Mouse (Mus musculus): ENCODE data around the gene Acvr1b. TPM values are rescaled to one million over a fixed set of nuclear protein-coding genes. Genes with fewer than 3 reads are reported as not detected.

The Acvr1b gene
- polyA plus RNA-seq, 1 experiment from 2014 or later: 8.9 TPM

DNA sequence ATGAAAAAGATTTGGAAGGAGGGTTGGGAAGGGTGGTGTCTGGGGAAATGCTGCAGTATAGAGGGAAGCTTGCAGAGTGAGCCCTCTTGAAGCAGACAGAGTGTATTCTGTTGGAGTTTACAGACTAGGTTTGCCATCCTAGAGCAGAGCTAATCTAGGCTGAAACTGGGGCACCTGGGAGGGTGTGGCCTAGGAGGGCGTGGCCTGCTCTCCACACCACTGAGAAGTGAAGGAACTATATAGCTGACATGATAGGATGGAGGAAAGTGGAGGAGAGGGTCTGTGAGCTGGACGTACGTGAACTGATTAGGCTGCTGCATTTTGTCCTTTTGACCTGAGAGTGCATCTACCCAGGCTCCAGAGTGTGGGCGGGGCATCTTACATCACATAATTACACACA lies 29.8 kb downstream of the Acvr1b start:
- H3K4me2 ChIP-seq: no peak overlapping the region
- no peaks in the 10 kb centered on the region for H3K4me1 ChIP-seq (ENCODE audit: control insufficient read depth, insufficient read depth, low read length)
- 68% methylated on average over 4 of the region's 4 CpGs for WGBS (ENCODE audit: insufficient replicate concordance)
- no peak overlapping the region for H3K9ac ChIP-seq (ENCODE audit: low read depth, low read length)
- no peak overlapping the region for H3K27ac ChIP-seq (ENCODE audit: low read depth, low read length)
- H3K9me3 ChIP-seq (replicated peaks; ENCODE audit: control insufficient read depth, low read length): no peaks in the 10 kb centered on the region
- peaks cover 43% of the 10 kb centered on the region for H3K36me3 ChIP-seq (ENCODE audit: control insufficient read depth, insufficient read depth, low read length)
- ATAC-seq (replicated peaks; ENCODE audit: insufficient number of reproducible peaks, low FRiP score, low TSS enrichment): no peak
- H3K27me3 ChIP-seq (ENCODE audit: control insufficient read depth, insufficient read depth, low read length): no peaks in the 10 kb centered on the region
- no peak overlapping the region for H3K4me3 ChIP-seq (ENCODE audit: low read depth, low read length)

DNA sequence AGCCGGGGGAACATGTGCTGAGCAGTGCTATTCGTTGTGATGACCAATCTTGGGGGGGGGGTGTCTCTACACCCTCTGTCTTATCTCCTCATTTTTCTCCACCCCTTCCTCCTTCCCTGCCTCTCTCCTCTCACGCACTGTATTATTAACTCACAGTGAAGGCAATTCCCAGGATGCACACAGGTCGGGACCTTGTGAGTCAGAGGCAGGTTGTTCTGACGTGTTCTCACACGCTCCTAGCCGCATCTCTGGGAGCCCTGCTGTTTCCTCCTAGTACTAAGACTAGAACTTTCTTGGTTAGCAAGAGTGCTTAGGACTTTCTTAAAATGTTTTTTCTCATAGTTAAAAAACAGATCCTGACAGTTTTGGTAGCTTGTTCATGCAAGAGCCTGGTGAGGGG lies 30.9 kb downstream of the Acvr1b start:
- 82% methylated on average over 7 of the region's 7 CpGs for WGBS (ENCODE audit: insufficient replicate concordance)
- H3K27ac ChIP-seq (ENCODE audit: low read depth, low read length): no peak overlapping the region
- no peaks in the 10 kb centered on the region for H3K4me1 ChIP-seq (ENCODE audit: control insufficient read depth, insufficient read depth, low read length)
- no peak overlapping the region for H3K4me2 ChIP-seq
- no peak overlapping the region for H3K9ac ChIP-seq (ENCODE audit: low read depth, low read length)
- no peaks in the 10 kb centered on the region for H3K27me3 ChIP-seq (ENCODE audit: control insufficient read depth, insufficient read depth, low read length)
- peaks cover 38% of the 10 kb centered on the region for H3K36me3 ChIP-seq (ENCODE audit: control insufficient read depth, insufficient read depth, low read length)
- H3K4me3 ChIP-seq (ENCODE audit: low read depth, low read length): no peak overlapping the region
- H3K9me3 ChIP-seq (replicated peaks; ENCODE audit: control insufficient read depth, low read length): no peaks in the 10 kb centered on the region
- ATAC-seq (replicated peaks; ENCODE audit: insufficient number of reproducible peaks, low FRiP score, low TSS enrichment): no peak

DNA sequence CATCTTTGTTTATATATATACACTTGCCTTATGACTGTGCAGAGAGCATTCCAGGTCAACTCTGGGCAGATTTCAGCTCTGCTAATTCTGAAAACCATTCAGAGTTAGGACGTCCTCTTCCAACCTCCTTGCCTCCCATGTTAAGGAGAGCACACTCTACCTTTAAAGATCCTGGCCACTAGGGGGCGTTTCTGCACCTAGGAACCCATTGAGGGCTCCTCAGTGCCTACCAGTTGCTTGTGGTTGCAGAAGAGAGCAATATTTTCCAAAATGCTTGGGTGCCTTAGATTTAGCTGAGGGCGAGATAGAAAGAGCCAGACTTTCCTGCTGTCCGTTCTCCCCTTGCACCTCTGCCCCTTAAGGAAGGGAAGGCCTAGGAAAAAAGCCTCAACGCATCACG lies 36.4 kb downstream of the Acvr1b start:
- Histone ChIP-seq H3K9ac (ENCODE audit: low read depth, low read length) (no peak overlapping the region), H3K27me3 (ENCODE audit: control insufficient read depth, insufficient read depth, low read length) (no peaks in the 10 kb centered on the region), H3K4me3 (ENCODE audit: low read depth, low read length) (no peak overlapping the region), H3K4me2 (no peak overlapping the region), H3K4me1 (ENCODE audit: control insufficient read depth, insufficient read depth, low read length) (no peaks in the 10 kb centered on the region), H3K36me3 (ENCODE audit: control insufficient read depth, insufficient read depth, low read length) (peaks cover 17% of the 10 kb centered on the region), H3K9me3 (replicated peaks; ENCODE audit: control insufficient read depth, low read length) (no peaks in the 10 kb centered on the region), H3K27ac (ENCODE audit: low read depth, low read length) (no peak overlapping the region)
- 63% methylated on average over 6 of the region's 6 CpGs for WGBS (ENCODE audit: insufficient replicate concordance)
- no peak for ATAC-seq (replicated peaks; ENCODE audit: insufficient number of reproducible peaks, low FRiP score, low TSS enrichment)

DNA sequence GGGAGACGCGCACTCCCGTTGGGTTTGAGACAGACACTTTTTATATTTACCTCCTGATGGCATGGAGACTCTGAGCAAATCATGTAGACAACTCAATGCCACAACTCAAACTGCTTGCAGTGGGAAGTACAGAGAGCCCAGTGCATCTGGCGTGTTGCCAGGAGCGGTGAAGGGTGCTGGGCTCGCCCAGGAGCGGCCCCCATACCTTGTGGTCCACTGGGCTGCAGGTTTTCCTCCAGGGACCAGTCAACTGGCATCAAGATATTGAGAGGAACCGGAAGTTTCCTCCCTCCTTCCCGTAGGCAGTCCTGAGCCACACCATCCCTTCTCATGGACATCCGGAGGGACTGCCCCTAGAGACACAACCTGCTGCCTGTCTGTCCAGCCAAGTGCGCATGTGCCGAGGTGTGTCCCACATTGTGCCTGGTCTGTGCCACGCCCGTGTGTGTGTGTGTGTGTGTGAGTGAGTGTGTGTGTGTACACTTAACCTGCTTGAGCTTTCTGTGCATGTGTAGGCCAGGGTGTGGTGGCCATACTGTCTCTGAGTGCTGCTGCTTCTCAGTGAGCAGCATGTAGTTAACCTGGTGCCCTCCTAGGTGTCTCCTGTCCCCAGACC lies 37.2 kb downstream of the Acvr1b start:
- Histone ChIP-seq H3K9me3 (replicated peaks; ENCODE audit: control insufficient read depth, low read length) (no peaks in the 10 kb centered on the region), H3K27ac (ENCODE audit: low read depth, low read length) (no peak overlapping the region), H3K4me3 (ENCODE audit: low read depth, low read length) (no peak overlapping the region), H3K4me1 (ENCODE audit: control insufficient read depth, insufficient read depth, low read length) (no peaks in the 10 kb centered on the region), H3K4me2 (no peak overlapping the region), H3K9ac (ENCODE audit: low read depth, low read length) (no peak overlapping the region), H3K27me3 (ENCODE audit: control insufficient read depth, insufficient read depth, low read length) (no peaks in the 10 kb centered on the region), H3K36me3 (ENCODE audit: control insufficient read depth, insufficient read depth, low read length) (peaks cover 14% of the 10 kb centered on the region)
- no peak for ATAC-seq (replicated peaks; ENCODE audit: insufficient number of reproducible peaks, low FRiP score, low TSS enrichment)
- whole genome bisulfite sequencing (ENCODE audit: insufficient replicate concordance): 93% methylated on average over 14 of the region's 14 CpGs

DNA sequence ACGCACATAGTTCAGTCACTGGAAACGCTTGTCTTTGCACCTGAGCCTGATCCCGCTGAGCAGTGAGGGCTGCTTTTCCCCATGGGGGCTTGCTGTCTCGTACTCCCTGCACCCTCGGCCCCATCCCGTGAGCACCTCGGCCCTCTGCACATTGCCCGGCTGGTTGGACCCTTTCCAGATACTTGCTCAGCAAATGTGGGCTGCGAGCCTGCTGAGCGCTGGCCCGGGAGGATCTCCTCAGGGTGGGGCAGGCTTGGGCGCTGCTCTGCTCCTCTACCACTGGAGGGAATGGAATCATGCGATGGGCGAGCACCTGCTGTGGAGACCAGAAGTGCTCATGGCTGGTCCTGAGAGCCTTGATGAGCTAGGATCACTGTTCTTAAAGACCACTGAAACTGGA lies 38.6 kb downstream of the Acvr1b start:
- Histone ChIP-seq H3K36me3 (ENCODE audit: control insufficient read depth, insufficient read depth, low read length) (peaks cover 11% of the 10 kb centered on the region), H3K9ac (ENCODE audit: low read depth, low read length) (no peak overlapping the region), H3K27ac (ENCODE audit: low read depth, low read length) (no peak overlapping the region), H3K4me3 (ENCODE audit: low read depth, low read length) (no peak overlapping the region), H3K9me3 (replicated peaks; ENCODE audit: control insufficient read depth, low read length) (no peaks in the 10 kb centered on the region), H3K27me3 (ENCODE audit: control insufficient read depth, insufficient read depth, low read length) (no peaks in the 10 kb centered on the region), H3K4me2 (no peak overlapping the region), H3K4me1 (ENCODE audit: control insufficient read depth, insufficient read depth, low read length) (no peaks in the 10 kb centered on the region)
- ATAC-seq (replicated peaks; ENCODE audit: insufficient number of reproducible peaks, low FRiP score, low TSS enrichment): no peak
- 84% methylated on average over 14 of the region's 14 CpGs for WGBS (ENCODE audit: insufficient replicate concordance)

DNA sequence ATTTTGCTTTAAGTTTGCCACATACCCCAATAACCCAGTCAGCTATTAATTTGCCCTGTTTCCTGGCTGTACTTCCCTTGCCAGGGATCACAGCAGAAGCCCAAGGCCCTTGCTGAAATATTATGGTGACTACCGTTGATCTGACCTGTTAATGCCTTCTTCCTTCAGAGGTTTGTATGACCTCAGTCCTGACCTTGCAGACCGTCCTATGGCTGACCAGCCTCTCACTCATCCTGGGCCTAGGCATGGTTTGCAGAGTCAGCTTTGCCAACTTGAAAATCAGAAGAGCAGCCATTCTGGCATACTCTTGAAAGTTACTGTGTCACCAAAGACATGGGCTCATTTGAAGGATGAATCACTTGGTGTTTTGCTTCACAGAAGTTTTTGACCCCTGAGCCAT lies 41.3 kb downstream of the Acvr1b start:
- no peak overlapping the region for H3K4me2 ChIP-seq
- H3K9me3 ChIP-seq (replicated peaks; ENCODE audit: control insufficient read depth, low read length): no peaks in the 10 kb centered on the region
- no peak for ATAC-seq (replicated peaks; ENCODE audit: insufficient number of reproducible peaks, low FRiP score, low TSS enrichment)
- H3K27ac ChIP-seq (ENCODE audit: low read depth, low read length): no peak overlapping the region
- H3K36me3 ChIP-seq (ENCODE audit: control insufficient read depth, insufficient read depth, low read length): peaks cover 11% of the 10 kb centered on the region
- H3K4me3 ChIP-seq (ENCODE audit: low read depth, low read length): no peak overlapping the region
- H3K9ac ChIP-seq (ENCODE audit: low read depth, low read length): no peak overlapping the region
- H3K4me1 ChIP-seq (ENCODE audit: control insufficient read depth, insufficient read depth, low read length): no peaks in the 10 kb centered on the region
- 67% methylated on average over 2 of the region's 2 CpGs for WGBS (ENCODE audit: insufficient replicate concordance)
- no peaks in the 10 kb centered on the region for H3K27me3 ChIP-seq (ENCODE audit: control insufficient read depth, insufficient read depth, low read length)

DNA sequence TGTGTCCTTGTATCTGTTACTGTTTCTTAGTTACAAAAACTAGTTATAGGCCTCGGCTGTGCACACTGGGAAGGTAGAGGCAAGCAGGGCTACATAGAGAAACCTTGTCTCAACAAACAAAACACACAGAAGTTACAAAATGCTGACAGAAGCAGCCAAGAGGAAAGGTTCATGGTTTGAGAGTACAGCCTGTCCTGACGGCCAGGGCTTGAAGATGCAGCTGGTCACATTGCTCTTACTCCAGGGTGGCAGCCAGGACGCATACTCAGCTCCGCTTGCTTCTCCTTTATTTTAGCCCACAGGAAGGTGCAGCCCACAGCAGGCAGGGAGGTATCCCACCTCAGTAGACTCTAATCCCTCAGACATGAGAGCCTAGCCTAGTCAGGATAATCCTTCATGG lies 42.2 kb downstream of the Acvr1b start:
- H3K9me3 ChIP-seq (replicated peaks; ENCODE audit: control insufficient read depth, low read length): no peaks in the 10 kb centered on the region
- no peak overlapping the region for H3K9ac ChIP-seq (ENCODE audit: low read depth, low read length)
- no peak overlapping the region for H3K4me3 ChIP-seq (ENCODE audit: low read depth, low read length)
- peaks cover 3% of the 10 kb centered on the region; the same call in 1 of the 2 replicates for H3K4me1 ChIP-seq (ENCODE audit: control insufficient read depth, insufficient read depth, low read length)
- no peak overlapping the region for H3K27ac ChIP-seq (ENCODE audit: low read depth, low read length)
- H3K4me2 ChIP-seq: no peak overlapping the region
- no peaks in the 10 kb centered on the region for H3K27me3 ChIP-seq (ENCODE audit: control insufficient read depth, insufficient read depth, low read length)
- 78% methylated on average over 4 of the region's 4 CpGs for WGBS (ENCODE audit: insufficient replicate concordance)
- peaks cover 6% of the 10 kb centered on the region for H3K36me3 ChIP-seq (ENCODE audit: control insufficient read depth, insufficient read depth, low read length)
- no peak for ATAC-seq (replicated peaks; ENCODE audit: insufficient number of reproducible peaks, low FRiP score, low TSS enrichment)

DNA sequence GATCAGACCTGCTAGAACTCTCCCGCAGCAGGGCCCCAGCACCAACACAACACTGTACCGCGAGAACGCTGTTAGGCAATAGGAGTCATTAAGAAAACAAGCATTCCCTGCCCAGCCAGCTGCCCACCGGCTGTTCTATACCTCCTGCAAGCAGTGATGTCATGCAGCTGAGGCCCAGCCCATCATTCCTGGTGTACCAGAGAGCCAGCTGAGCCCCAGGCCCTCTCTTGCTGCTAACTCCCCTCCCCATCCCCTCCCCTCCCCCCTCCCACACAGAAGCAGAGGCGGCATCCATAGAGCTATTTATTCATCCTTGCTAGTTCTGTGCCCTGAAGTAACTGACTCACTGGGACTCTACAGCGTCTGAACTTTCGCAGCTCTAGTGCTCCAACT lies 47.0 kb downstream of the Acvr1b start:
- no peak for ATAC-seq (replicated peaks; ENCODE audit: insufficient number of reproducible peaks, low FRiP score, low TSS enrichment)
- H3K9ac ChIP-seq (ENCODE audit: low read depth, low read length): no peak overlapping the region
- H3K4me2 ChIP-seq: no peak overlapping the region
- H3K9me3 ChIP-seq (replicated peaks; ENCODE audit: control insufficient read depth, low read length): no peaks in the 10 kb centered on the region
- H3K4me1 ChIP-seq (ENCODE audit: control insufficient read depth, insufficient read depth, low read length): peaks cover 10% of the 10 kb centered on the region
- H3K36me3 ChIP-seq (ENCODE audit: control insufficient read depth, insufficient read depth, low read length): no peaks in the 10 kb centered on the region
- no peak overlapping the region for H3K4me3 ChIP-seq (ENCODE audit: low read depth, low read length)
- peaks cover 27% of the 10 kb centered on the region for H3K27me3 ChIP-seq (ENCODE audit: control insufficient read depth, insufficient read depth, low read length)
- no peak overlapping the region for H3K27ac ChIP-seq (ENCODE audit: low read depth, low read length)
- WGBS (ENCODE audit: insufficient replicate concordance): 4% methylated on average over 8 of the region's 8 CpGs

DNA sequence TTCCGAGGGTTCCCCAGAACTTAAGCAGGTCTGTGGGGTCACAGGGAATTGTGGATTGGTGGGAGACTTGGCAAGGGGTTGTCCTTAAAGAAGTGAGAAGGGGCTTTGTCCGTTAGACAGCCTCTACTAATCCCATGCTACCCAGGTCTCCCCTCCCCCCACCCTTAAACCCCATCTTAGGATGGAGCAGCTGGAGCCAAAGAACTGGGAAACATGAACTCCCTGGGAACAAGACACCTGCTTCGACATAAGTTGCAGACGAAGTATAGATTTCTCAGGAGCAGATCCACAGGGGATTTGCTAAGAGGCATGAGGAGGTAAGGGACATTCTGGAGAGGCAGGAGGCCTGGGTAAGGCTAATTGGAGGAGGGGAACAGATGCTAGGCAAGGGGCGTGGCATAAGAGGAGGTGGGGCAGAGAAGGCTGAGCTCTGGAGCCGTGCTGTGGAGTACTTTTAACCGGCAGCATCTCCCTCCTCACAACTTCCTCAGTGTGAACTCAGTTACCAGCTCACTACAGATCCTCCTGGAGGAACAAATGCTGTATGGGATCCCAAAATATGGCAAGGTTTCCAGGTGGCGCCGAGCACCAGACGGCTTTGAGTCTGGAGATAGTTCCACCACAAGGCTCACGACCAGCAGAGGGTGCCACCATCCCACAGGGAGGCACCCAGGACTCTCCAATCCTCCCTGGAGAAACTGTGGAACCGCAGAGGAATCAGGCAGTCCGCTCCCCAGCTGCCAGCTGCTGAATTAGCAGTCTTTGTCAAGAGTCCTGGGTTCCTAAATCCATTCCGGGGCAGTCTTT lies 47.6 kb downstream of the Acvr1b start:
- H3K4me1 ChIP-seq (ENCODE audit: control insufficient read depth, insufficient read depth, low read length): peaks cover 10% of the 10 kb centered on the region
- WGBS (ENCODE audit: insufficient replicate concordance): 2% methylated on average over 14 of the region's 14 CpGs
- peak overlapping the region; percentile 64 for H3K4me2 ChIP-seq
- H3K27me3 ChIP-seq (ENCODE audit: control insufficient read depth, insufficient read depth, low read length): peaks cover 29% of the 10 kb centered on the region
- H3K9ac ChIP-seq (ENCODE audit: low read depth, low read length): peak overlapping the region; percentile 56
- no peak overlapping the region for H3K27ac ChIP-seq (ENCODE audit: low read depth, low read length)
- no peaks in the 10 kb centered on the region for H3K36me3 ChIP-seq (ENCODE audit: control insufficient read depth, insufficient read depth, low read length)
- H3K9me3 ChIP-seq (replicated peaks; ENCODE audit: control insufficient read depth, low read length): no peaks in the 10 kb centered on the region
- 0 out of 2 replicates have a peak, but pooled peaks have one; percentile 54 for ATAC-seq (replicated peaks; ENCODE audit: insufficient number of reproducible peaks, low FRiP score, low TSS enrichment)
- peak overlapping the region; percentile 36 for H3K4me3 ChIP-seq (ENCODE audit: low read depth, low read length)
